Mouse (Mus musculus) right cerebral cortex, postnatal 4 days (tissue): Measurements from ENCODE around the gene Pigs.

Experiments
- DNase-seq: peaks from one replicate; pipeline ENCODE4 v3.0.0-alpha.2; 2022

The Pigs gene

GRCm38 (mm10) chr11:78367456-78368225 is 39.4 kb downstream of the Pigs start:
- no peak for DNase-seq

GRCm38 (mm10) chr11:78370389-78370788 is 42.2 kb downstream of the Pigs start:
- no peak for DNase-seq

GRCm38 (mm10) chr11:78371711-78372110 is 43.5 kb downstream of the Pigs start:
- no peak for DNase-seq

- no peak for DNase-seq
Observed at GRCm38 (mm10) chr11:78372166-78372565, 44.0 kb downstream of the Pigs start.

- no peak for DNase-seq
Observed at GRCm38 (mm10) chr11:78372610-78373009, 44.4 kb downstream of the Pigs start.

GRCm38 (mm10) chr11:78374147-78374546 is 45.9 kb downstream of the Pigs start:
- no peak for DNase-seq

GRCm38 (mm10) chr11:78377549-78378159 is 49.4 kb downstream of the Pigs start:
- no peak for DNase-seq

GRCm38 (mm10) chr11:78380351-78380750 is 52.1 kb downstream of the Pigs start:
- no peak for DNase-seq

- no peak for DNase-seq
Observed at GRCm38 (mm10) chr11:78380996-78381395, 52.8 kb downstream of the Pigs start.

- no peak for DNase-seq
Observed at GRCm38 (mm10) chr11:78382286-78382685, 54.1 kb downstream of the Pigs start.

- no peak for DNase-seq
Observed at GRCm38 (mm10) chr11:78382701-78383100, 54.5 kb downstream of the Pigs start.

- no peak for DNase-seq
Observed at GRCm38 (mm10) chr11:78385776-78386175, 57.6 kb downstream of the Pigs start.

GRCm38 (mm10) chr11:78386508-78387043 is 58.4 kb downstream of the Pigs start, which contains the start of gene Foxn1:
Foxn1 (minus strand) TSS chr11:78386558.
- DNase-seq = no peak
